In the genomic region with DNA sequence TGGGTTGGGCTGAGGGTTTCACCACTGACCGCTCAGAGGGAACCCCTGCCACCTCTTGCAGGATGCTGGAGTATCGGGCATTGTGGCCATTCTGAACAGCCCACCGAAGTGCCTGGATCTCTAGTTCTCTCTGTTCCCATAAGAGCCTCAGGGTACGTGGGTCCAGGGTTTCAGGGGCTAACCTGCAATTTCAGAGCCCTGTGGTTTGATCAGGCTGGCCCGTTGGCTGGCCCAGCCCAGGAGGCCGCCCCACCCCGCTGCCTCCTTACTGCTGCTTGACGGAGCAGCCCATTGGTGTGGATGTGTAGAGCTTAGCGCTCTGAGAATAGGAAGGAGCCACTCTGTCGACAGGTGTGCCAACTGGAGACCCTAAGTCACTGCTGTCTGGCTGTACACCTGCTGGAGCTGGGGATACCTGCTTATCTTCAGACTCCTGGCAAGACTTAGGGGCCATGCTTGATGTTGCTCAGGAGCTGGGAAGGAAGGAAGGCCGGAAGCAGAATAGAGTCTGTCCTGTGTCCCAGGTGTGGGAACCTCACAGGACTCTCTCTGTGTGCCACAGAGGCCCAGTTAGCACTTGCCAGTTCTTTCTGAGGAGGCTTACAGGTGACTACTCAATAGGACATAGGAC, we compare ENCODE assay signal across 10 mouse cellular contexts. TPM values are rescaled to one million over a fixed set of nuclear protein-coding genes. Genes with fewer than 3 reads are reported as not detected.
DNase-seq lines count a peak whose midpoint lies in the region; ATAC-seq and TF ChIP-seq lines count a peak whose summit lies in the region.
"Had no signal": no experiment of that assay in that cellular context is flagged by ENCODE, and none has a peak within 500 bp of the region (broad histone marks: within the 10 kb centered on the region; RNA-seq: fewer than 3 reads in every experiment).

A gene (minus strand): TSS at position 476 of the 631 bp plus-strand sequence.

- no peak for ATAC-seq in hindbrain, embryonic 12.5 days (ENCODE audit: low FRiP score)
- ATAC-seq in midbrain, embryonic 11.5 days (ENCODE audit: low FRiP score) = no peak

- peak within 1 kb of the TSS; percentile 75 for H3K4me3 ChIP-seq in heart, embryonic 10.5 days
- peak within 1 kb of the TSS; percentile 60 for H3K4me3 ChIP-seq in ES-Bruce4 (ENCODE audit: low read depth, low read length)
- peak within 1 kb of the TSS; percentile 76 for H3K4me3 ChIP-seq in hindbrain, embryonic 12.5 days
- H3K4me3 ChIP-seq in midbrain, embryonic 11.5 days (ENCODE audit: low read depth, low read length) = peak within 1 kb of the TSS; percentile 72

- TF ChIP-seq CTCF in ES-Bruce4 (IDR thresholded peaks at IDR 0.05; ENCODE audit: low read depth, low read length) = no peak

- intact Hi-C loops in heart, postnatal 36 days (cut with DNase I) = no loop called here
- intact Hi-C loops in left cerebral cortex, postnatal 4 days (cut with DNase I) = no loop called here

- H3K9me3 ChIP-seq in heart, embryonic 10.5 days = no peaks in the 10 kb centered on the region
- H3K9me3 ChIP-seq in ES-Bruce4 (replicated peaks; ENCODE audit: control insufficient read depth, insufficient read depth, low read length, poor library complexity, severe bottlenecking) = no peaks in the 10 kb centered on the region
- H3K9me3 ChIP-seq in hindbrain, embryonic 12.5 days (replicated peaks) = no peaks in the 10 kb centered on the region
- H3K9me3 ChIP-seq in midbrain, embryonic 11.5 days (ENCODE audit: control insufficient read depth, low read length) = no peaks in the 10 kb centered on the region

- H3K27me3 ChIP-seq in heart, embryonic 10.5 days (ENCODE audit: insufficient read depth, poor library complexity, severe bottlenecking) = peaks cover 8% of the 10 kb centered on the region; the same call in 1 of the 2 replicates
- H3K27me3 ChIP-seq in ES-Bruce4 (ENCODE audit: control insufficient read depth, insufficient read depth, low read length, poor library complexity, severe bottlenecking) = no peaks in the 10 kb centered on the region
- no peaks in the 10 kb centered on the region for H3K27me3 ChIP-seq in hindbrain, embryonic 12.5 days
- no peaks in the 10 kb centered on the region for H3K27me3 ChIP-seq in midbrain, embryonic 11.5 days (ENCODE audit: control insufficient read depth, insufficient read depth, low read length)

- no peak for TF ChIP-seq POLR2A in ES-Bruce4 (IDR thresholded peaks at IDR 0.05; ENCODE audit: insufficient read depth, low read length)

- H3K36me3 ChIP-seq in heart, embryonic 10.5 days = peaks cover 13% of the 10 kb centered on the region
- H3K36me3 ChIP-seq in ES-Bruce4 (ENCODE audit: control insufficient read depth, insufficient read depth, low read length, poor library complexity, severe bottlenecking) = 0 out of 2 replicates have a peak, but pooled peaks cover 3% of the 10 kb centered on the region
- H3K36me3 ChIP-seq in hindbrain, embryonic 12.5 days = peaks cover 14% of the 10 kb centered on the region
- no peaks in the 10 kb centered on the region for H3K36me3 ChIP-seq in midbrain, embryonic 11.5 days (ENCODE audit: control insufficient read depth, insufficient read depth, low read length)

- TF ChIP-seq EP300 in ES-Bruce4 (IDR thresholded peaks at IDR 0.05; ENCODE audit: insufficient read depth, low read depth, low read length) = no peak

- 91% methylated on average over 11 of the region's 11 CpGs for WGBS in heart, embryonic 10.5 days
- WGBS in hindbrain, embryonic 12.5 days = 93% methylated on average over 11 of the region's 11 CpGs
- WGBS in midbrain, embryonic 11.5 days = 94% methylated on average over 11 of the region's 11 CpGs

- peaks cover 44% of the 10 kb centered on the region for H3K4me1 ChIP-seq in heart, embryonic 10.5 days
- H3K4me1 ChIP-seq in ES-Bruce4 (ENCODE audit: control insufficient read depth, insufficient read depth, low read length) = peaks cover 7% of the 10 kb centered on the region
- peaks cover 29% of the 10 kb centered on the region for H3K4me1 ChIP-seq in hindbrain, embryonic 12.5 days
- peaks cover 13% of the 10 kb centered on the region for H3K4me1 ChIP-seq in midbrain, embryonic 11.5 days (ENCODE audit: control insufficient read depth, insufficient read depth, low read length)

- peak within 1 kb of the TSS; percentile 80 for H3K27ac ChIP-seq in heart, embryonic 10.5 days
- H3K27ac ChIP-seq in ES-Bruce4 (ENCODE audit: insufficient read depth, low read length) = peak within 1 kb of the TSS; percentile 86
- peak within 1 kb of the TSS; percentile 96 for H3K27ac ChIP-seq in hindbrain, embryonic 12.5 days
- H3K27ac ChIP-seq in midbrain, embryonic 11.5 days (ENCODE audit: low read depth, low read length) = peak within 1 kb of the TSS; percentile 94
- H3K27ac ChIP-seq: macrophage had no signal

- DNase-seq in heart, embryonic 10.5 days (ENCODE audit: low spot score) = no peak
- DNase-seq in heart, postnatal 36 days = no peak
- DNase-seq in midbrain, embryonic 11.5 days (ENCODE audit: low spot score, missing footprints) = peak; percentile 79
- DNase-seq in left cerebral cortex, postnatal 4 days = no peak
- no peak for DNase-seq in adrenal gland, postnatal 10 days
- DNase-seq in layer of hippocampus, postnatal 10 days (ENCODE audit: low spot score in 2 of 2) = no peak

- H3K9ac ChIP-seq in ES-Bruce4 (ENCODE audit: low read depth, poor library complexity, severe bottlenecking) = peak within 1 kb of the TSS; percentile 28
- peak within 1 kb of the TSS; percentile 76 for H3K9ac ChIP-seq in hindbrain, embryonic 12.5 days
- peak within 1 kb of the TSS; percentile 82 for H3K9ac ChIP-seq in midbrain, embryonic 11.5 days (ENCODE audit: low read length)

- H3K4me2 ChIP-seq in hindbrain, embryonic 12.5 days (replicated peaks) = peak within 1 kb of the TSS; percentile 94
- H3K4me2 ChIP-seq in midbrain, embryonic 11.5 days = peak within 1 kb of the TSS; percentile 73

RNA-seq across cellular contexts. Expression of the gene that starts here (rescaled TPM):
- 1.4 and 2.1 TPM in 2 replicates for polyA plus RNA-seq in heart, embryonic 10.5 days (2016; fragmentation: Nextera tagmentation; extraction: Ambion mirVana)
- total RNA-seq in heart, postnatal 36 days (2021) = not detected
- 5.9 and 6.6 TPM in 2 replicates for polyA plus RNA-seq in ES-Bruce4 (2011; ENCODE audit: insufficient read depth, insufficient read length, low read depth, missing spikeins)
- 3.3 and 3.9 TPM in 2 replicates for polyA plus RNA-seq in hindbrain, embryonic 12.5 days (2016; fragmentation: Nextera tagmentation; extraction: Ambion mirVana)
- polyA plus RNA-seq in midbrain, embryonic 11.5 days (2014; fragmentation: Nextera tagmentation; extraction: Ambion mirVana) = 2.1 and 2.5 TPM in 2 replicates
- under 1 TPM in 1 of 2 experiments, not detected in 1; 0.18 TPM for total RNA-seq in left cerebral cortex, postnatal 4 days (2021)
- under 1 TPM; 0.27 to 0.55 TPM for total RNA-seq in adrenal gland, postnatal 10 days (2021)
- total RNA-seq in layer of hippocampus, postnatal 10 days (2021) = not detected
- total RNA-seq: gastrocnemius, adult 8-10 months had no signal
- polyA plus RNA-seq: macrophage had no signal

Comparison
In these comparisons a context has a peak if more than half of its experiments do, and no peak if none do; other contexts are left out.
1. H3K9ac ChIP-seq: peak in every context shown above with its lines; median percentile 82 in midbrain, embryonic 11.5 days; 76 in hindbrain, embryonic 12.5 days; 28 in ES-Bruce4.